Mouse (Mus musculus): Measurements from ENCODE around the gene Fam89b.

Fam89b gene

DNA sequence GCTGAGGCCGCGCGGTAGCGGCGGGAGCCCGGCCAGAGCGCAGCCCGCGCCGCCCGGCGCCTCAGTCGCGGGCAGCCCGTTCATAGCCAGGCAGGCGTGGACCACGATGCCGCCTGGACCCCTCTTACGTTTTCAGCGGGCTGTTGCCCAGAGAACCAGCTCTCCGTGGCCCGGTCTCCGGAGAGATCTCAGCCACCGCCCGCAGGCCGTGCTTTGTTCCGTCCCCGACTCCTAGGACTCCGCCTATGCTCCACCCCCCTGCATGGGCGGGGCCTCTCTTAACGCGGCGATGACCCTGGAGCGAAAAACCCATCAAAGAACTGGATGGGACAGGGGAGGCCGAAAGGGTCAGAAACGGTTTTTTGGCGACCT is at the start of gene Fam89b:
Gene Fam89b, minus strand, starts transcription at position 210 of the 372 bp plus-strand sequence.
- DNase-seq (ENCODE audit: low spot score), result peak; percentile 84

DNA sequence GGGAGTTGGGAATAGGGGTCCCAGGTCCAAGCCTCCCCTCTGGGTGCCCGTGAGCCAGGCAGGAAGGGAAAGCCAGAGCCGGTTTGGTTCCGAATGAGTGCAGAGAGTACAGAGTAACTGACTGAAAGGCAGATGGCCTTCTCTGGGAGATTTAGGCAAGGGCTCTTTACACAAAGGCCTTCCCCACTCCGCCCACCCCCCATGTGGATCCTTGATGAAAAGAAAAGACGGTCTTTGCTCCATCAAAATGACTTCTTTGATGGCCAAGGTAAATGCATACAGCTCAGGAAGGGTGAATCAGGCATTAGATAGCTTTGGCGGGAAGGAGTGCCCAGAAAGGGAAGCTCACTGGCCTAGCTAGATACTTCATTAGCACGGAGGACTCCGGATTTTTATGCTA is 48.9 kb upstream of the Fam89b start:
- DNase-seq (ENCODE audit: low spot score), result no peak

DNA sequence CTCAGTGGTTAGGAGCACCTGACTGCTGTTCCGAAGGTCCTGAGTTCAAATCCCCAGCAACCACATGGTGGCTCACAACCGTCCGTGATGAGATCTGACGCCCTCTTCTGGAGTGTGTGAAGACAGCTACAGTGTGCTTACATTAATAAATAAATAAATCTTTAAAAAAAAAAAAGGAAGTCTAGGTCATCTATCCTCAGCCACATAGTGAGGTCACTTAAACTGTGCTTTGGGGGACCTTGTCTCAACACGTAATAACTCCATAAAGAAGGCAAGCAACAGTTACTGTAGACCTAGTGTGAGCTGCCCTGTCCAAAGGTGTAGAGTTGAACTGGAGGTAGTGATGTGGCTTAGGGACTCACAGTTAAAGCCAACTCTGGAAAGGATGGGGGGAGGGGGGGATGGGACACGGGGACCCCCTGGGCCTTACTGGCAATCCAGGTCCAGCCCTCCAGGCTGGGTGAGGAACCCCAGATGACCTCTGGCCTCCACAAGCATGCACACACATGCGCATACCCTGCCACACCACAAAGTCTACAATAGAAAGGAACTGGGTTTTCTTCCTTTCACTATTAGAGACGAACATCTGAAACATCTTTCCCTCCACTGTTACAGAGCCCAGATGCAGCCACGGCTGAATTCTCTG is 48.1 kb upstream of the Fam89b start:
- no peak for DNase-seq (ENCODE audit: low spot score)

DNA sequence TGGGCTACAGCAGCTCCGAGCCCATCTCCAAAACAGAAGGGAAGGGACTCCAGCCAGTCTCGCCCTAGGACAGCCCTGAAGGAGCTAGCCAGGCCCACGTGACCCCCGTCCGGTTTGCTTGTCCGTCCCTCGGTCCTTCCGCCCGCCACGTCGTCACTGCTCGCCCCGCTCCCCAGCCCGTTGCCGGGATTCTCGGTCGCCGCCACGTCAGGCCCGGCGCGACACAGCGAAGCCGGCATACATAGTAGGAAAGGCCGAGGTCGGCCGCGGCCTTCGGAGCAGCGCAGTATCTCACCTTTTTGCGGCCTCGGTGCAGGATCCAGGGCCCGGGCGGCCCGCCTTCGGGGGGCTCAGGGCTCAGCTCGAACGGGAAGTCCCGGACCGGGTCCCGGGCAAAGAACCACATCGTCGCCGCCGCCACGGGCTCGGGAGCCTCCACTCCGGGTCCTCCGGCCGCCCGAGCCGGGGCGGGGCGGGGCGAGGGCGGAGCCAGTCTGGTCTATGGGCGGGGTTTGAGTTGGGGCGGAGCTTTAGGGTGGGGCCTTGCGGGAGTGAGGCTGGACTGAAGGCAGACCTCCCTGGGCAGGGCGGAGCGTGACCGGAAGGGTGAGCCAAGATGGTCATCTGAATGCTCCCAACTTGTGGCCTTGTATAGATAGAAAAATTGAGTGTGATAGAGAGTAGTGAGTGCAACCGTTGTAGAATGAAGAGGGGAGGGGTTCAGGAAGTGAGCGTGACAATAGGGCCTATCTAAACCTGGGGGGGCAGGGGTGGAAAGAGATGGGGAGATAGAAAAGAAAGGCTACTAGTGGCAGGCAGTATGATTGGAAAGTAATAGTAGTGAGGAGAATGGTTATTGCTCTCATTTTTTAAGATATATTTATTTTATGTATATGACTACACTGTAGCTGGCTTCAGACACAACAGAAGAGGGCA is 41.7 kb upstream of the Fam89b start, which contains the start of gene Scyl1:
Gene Scyl1, minus strand, starts transcription at position 495 of the 936 bp plus-strand sequence.
- peak; percentile 97 for DNase-seq (ENCODE audit: low spot score)

DNA sequence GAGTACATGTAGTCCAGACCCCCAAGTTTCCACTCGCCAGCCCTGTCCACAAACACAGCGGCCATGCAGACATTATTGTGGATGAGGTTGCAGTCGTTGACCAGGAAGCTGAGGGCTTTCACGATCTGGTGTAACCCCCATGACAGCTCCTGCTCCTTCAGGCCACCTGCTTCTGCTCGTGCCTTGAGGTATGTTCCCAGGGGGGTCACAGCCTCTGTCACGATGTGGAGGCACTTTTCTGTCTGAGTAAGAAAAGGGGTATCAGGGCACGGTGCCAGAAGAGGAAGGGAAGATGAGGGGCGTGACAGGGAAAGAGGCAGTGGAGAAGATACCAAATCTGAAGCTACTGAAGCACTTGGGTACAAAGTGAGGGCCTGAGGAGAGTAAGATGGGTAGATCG is 40.9 kb upstream of the Fam89b start:
- no peak for DNase-seq (ENCODE audit: low spot score)

DNA sequence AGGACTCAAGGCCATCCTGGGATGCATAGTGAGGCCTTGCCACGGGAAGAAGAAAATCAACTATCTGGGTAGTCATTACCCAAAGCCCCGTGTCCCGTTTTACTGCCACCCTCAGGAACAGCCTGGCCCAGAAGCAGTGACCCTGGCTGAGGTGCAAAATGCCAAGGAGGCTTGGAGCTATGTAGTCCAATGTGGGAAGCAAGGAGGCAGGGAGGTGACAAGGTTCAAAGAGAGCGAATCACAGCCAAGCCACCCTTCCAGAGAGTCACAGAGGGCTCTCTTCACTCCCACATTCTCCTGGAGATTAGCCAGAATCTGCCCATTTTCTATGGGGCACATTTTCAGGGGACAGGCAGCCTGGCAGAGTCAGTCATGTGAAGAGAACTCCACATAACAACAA is 37.8 kb upstream of the Fam89b start:
- DNase-seq (ENCODE audit: low spot score), result no peak

DNA sequence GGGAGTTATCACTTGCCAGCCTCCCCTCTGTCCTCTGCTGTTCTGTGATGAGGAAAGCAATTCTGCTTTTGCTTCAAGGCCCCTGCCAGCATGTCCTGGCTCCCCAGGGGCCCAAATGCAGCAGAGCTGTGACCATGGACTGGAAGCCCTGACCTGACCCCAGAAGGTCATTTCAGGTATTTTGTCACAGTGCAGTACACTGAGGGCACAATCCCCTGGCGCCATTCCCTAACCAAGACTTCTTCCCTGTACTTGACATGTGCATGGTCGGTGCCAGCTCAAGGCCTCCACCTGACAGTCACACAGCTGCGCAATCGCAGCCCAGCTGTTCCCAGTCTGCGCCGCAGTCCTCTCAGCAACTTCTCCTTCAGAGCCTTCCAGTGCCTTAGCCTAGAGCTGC is 33.7 kb upstream of the Fam89b start:
- no peak for DNase-seq (ENCODE audit: low spot score)

DNA sequence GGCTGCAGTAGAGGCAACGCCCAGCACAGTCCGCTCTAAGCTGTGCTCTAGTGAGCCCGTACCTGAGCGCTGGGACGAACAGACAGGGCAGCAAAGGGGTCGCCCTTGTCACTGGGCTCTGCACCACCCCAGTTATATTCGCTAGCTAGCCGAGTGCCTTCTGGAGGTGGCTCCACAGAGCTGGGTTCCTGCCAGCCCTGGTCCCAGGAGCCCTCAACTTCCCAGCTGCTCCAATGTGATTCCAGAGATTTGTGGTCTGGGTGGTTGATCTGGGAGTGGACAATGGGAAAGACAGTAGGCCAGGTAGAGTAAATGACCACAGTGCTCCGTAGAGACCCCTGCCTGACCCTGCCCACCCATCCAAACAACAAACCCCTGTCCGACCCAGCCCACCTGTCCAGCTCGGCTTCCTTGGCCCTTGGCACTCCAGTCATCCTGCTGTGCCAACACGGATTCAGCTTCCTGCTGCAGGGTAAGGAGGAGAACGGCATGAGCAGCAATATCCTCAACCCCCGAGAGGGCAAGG is 29.5 kb upstream of the Fam89b start:
- no peak for DNase-seq (ENCODE audit: low spot score)

DNA sequence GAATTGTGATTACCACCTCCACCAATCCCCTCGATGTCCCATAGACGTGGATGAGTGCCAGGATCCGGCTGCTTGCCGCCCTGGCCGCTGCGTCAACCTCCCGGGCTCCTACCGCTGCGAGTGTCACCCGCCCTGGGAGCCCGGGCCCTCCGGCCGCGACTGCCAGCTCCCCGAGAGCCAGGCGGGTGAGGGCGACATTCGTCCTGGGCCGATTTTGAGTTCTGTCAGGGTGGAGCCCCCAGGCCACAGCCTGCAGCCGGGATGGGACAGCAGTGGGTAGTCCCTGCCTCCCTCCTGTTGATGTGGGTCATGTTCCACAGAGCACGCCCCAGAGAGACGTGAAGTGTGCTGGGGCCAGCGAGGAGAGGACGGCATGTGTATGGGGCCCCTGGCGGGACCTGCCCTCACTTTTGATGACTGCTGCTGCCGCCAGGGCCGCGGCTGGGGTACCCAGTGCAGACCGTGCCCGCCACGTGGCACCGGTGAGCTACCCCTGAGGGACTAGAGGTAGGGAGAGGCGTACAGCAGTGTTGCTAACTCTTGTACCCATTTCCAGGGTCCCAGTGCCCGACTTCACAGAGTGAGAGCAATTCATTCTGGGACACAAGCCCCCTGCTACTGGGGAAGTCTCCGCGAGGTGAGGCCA is 27.7 kb upstream of the Fam89b start:
- DNase-seq (ENCODE audit: low spot score), result no peak

DNA sequence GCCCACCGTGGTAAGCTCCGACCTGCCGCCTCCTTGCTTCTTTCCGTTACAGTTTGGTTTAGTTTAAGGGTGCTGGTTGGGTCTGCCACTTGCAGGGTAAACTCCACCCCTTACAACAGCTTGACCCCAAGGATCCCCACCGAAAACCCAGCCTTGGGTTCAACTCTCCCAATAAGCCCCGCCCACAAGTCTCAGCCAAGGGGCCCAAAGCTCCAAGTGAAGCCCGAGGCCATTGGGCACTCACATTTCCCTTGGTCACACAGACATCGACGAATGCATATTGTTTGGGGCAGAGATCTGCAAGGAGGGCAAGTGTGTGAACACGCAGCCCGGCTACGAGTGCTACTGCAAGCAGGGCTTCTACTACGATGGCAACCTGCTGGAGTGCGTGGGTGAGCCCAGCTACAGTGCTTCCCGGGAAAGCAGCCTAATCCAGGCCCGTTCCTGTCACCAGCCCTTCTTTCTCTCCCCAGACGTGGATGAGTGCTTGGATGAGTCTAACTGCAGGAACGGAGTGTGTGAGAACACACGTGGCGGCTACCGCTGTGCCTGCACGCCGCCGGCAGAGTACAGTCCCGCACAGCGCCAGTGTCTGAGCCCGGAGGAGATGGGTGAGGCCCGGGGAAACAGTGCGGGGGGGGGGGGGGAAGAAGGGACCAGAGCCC is 27.0 kb upstream of the Fam89b start:
- no peak for DNase-seq (ENCODE audit: low spot score)

DNA sequence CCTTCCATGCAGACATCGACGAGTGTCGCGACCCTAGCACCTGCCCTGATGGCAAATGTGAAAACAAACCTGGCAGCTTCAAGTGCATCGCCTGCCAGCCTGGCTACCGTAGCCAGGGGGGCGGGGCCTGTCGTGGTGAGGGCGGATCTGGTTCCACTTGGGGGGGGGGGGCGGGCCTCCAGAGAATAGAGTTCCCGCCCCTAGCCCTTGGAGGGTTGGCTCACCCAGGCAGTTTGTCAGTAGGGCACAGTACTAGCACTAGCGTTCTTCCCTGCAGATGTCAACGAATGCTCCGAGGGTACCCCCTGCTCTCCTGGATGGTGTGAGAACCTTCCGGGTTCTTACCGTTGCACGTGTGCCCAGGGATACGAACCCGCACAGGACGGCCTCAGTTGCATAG is 22.3 kb upstream of the Fam89b start:
- no peak for DNase-seq (ENCODE audit: low spot score)

DNA sequence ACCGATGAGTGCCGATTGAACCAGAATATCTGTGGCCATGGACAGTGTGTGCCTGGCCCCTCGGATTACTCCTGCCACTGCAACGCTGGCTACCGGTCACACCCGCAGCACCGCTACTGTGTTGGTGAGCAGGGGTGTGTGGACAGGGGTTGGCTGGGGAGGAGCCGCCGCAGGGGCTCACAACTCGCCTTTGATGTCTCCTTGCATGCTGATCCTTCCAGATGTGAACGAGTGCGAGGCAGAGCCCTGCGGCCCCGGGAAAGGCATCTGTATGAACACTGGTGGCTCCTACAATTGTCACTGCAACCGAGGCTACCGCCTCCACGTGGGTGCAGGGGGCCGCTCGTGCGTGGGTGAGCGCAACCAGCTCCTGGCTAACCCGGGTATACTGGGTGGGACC is 21.5 kb upstream of the Fam89b start:
- no peak for DNase-seq (ENCODE audit: low spot score)

DNA sequence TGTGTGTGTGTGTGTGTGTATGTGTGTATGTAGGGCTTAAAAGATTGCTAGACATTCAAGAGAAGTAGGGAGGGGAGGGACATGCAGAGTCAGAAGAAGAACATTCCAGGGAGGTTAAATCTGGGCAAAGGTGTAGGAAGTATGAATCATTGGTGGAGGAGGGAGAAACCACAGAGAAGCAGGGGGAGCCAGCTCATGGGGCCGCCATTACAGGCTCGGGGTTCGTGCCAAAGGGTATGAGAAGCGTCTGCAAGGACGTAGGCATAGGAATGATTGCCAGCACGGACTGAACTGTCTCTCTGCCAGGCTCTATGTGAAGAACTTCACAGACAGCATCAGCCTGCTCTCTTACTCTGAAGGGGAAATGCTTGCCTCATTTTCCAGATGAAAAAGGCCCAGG is 20.0 kb upstream of the Fam89b start:
- DNase-seq (ENCODE audit: low spot score), result no peak

DNA sequence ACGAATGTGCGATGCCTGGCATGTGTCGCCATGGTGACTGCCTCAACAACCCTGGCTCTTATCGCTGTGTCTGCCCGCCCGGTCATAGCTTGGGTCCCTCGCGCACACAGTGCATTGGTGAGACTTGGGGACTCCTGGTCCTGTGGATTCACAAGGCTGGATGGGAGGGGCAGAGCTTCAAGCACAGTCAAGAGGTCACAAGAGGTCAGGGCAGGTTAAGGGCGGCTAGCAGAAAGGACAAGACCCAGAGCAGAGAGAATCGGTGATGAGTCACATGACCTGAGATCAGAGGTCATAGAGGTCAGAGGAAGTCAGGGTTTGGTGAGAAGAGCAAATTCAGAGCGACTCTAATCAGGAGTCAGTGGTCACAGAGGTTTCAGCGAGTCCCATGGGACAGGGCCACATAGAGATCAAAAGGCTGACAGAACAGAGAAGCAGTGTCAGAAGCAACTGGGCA is 17.5 kb upstream of the Fam89b start:
- peak; percentile 89 for DNase-seq (ENCODE audit: low spot score)

DNA sequence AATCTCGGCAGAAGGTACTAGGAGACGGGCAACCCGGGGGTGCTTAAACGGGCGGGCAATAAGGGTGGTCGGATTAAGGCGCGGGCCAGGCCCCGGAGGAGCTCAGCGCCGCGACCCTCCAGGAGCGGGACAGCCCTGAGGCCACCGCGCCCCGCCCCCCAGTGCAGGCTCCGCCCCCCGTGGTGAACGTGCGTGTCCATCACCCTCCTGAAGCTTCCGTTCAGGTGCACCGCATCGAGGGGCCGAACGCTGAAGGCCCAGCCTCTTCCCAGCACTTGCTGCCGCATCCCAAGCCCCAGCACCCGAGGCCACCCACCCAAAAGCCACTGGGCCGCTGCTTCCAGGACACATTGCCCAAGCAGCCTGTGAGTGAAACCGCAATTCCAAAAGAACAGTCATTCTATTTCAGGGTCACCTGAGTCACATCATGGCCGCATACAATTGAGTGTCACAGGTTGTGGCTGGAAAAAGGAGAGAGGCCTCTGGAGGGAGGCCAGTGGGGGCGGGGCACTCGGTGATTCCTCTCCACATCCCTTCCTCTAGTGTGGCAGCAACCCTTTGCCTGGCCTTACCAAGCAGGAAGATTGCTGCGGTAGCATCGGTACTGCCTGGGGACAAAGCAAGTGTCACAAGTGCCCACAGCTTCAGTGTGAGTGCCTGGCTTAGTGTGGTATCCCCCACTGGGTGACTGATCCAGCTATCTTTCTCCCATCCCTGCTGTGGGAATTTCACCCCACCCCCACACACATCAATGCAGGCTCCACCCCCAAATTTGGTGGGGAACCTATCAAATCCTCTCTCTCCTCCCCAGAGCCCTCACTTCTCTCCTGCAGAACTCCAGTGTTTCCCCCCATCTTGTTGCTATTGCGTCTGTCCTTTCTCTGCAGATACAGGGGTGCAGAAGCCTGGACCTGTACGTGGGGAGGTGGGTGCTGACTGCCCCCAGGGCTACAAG is 16.6 kb upstream of the Fam89b start:
- peak; percentile 62 for DNase-seq (ENCODE audit: low spot score)

DNA sequence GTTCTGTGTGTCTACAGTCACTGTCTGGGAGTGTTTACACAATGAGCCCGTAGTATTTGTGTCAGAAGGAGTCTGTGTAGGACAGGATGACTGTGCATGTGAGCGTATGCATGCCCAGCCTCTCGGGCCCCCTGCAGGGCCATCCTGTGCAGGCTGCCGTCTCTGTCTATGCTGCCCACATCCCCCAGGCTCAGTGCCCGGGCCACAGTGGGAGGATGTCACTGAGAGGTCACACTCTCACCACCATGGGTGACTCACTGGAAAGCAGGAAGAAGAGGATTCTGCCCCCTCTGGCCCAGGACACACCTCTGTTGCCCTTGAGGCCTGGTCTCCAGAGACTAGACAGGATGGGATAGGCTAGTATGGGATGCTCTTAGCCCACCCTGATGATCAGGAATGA is 14.1 kb upstream of the Fam89b start:
- DNase-seq (ENCODE audit: low spot score), result no peak

DNA sequence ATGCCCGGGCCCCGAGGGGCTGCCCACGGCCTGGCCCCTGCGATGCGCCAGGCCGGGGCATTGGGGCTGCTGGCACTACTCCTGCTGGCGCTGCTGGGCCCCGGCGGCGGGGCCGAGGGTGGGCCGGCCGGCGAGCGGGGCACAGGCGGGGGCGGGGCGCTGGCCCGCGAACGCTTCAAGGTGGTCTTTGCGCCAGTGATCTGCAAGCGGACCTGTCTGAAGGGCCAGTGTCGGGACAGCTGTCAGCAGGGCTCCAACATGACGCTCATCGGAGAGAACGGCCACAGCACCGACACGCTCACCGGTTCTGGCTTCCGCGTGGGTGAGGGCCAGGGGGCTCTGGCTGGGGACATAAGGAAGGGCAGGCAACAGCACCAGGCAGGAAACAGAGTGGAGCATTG is 12.8 kb upstream of the Fam89b start:
- DNase-seq (ENCODE audit: low spot score), result no peak

DNA sequence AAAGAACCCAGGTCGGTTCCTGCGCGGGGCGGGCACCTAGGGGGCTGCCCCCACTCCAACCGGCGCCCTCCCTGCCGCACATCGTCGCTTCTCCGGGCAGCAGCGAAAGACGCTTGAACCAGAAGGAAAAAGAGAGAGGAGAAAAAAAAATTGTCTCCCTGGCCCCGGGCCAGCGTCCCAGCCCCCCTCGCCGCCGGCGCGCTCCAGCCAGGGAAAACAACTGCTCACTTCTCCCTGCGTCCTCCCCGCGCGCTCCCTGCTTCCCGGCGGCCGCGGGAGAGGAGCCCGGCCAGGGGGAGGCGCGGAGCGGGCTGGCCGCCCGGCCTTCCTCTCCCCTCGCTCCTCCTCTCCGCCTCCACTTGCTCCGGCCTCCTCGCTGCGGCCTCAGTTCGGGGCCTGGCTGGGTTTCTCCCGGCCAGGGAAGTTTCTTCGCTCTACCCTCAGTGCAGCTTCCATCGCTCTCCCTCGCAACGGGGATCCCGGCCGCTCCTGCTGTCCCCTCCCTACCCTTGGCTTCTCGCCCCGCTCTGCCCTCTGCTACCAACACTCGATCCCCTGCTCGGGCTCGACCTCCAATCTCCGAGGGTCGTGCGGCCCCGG is 12.3 kb upstream of the Fam89b start:
- peak; percentile 51 for DNase-seq (ENCODE audit: low spot score)

DNA sequence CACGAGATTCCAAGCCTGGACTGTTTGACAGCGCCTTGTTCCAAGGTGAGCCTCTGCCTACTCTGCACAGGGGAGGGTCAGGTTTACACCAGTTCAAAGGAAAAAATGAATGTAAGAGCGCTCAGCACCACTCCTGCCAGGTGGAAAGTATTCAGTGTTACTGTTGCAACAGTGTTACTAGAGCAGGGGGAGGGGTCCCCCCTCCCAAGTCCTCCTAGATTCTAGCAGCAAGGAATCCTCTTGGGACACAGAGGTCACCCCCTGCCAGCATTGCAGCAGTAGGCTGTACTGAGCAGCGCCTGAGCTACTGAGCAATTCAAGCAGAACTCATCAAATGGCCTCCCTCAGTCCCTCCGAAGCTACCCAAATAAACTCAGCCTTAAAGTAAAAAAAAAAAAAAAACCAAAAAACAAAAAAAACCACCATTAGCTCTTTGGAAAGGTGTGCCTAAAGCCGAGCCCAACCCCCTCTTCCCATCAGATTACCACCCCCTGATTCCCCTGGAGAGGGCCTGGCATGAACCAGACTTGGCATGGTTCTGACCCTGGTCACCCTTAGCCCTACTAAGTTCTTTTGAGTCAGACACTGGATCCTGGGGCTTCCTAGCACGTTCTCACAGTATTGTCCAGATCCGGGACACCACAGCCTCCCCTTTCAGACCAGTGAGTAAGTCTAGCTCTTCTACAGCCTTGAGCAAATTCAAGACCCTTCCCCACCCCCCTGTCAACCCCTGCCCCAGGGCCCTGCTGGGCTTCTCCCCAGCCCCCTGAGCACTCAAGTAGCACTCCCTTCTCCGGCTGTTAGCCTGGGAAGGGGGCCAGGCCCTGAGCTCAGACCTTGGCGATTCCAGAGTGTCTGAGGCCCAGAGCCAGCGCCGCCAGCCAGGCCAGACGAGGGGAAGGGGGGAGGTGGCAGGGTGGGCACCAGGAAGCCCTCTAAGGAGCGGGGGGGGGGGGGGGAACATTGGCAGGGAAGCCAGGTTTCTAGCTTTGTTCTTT is 11.2 kb upstream of the Fam89b start, which contains the start of gene Ltbp3:
Gene Ltbp3, plus strand, starts transcription at position 585 of the 998 bp plus-strand sequence.
- DNase-seq (ENCODE audit: low spot score), result no peak

Measured in yolk sac, embryonic 10.5 days (tissue).